In the genomic region with DNA sequence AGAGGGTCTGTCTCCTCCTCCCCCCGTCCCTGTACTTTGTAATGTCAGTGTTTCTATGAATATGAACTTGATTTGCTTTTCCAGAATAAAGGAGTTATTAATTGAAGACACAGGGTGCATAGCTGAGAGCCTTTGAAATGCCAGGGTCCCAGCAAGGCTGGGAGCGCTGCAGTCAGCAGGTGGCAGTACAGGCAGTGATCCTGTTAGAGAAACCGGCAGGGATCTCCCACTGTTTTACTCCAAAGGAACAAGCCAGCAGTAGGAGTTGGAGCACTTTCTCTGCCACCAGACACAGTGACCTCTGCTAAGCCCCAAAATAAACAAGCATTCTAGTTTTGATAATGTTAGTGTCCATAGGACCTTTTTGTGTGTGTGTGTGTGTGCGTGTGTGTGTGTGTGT, we compare ENCODE assay signal across 9 mouse cellular contexts. TPM values are rescaled to one million over a fixed set of nuclear protein-coding genes. Genes with fewer than 3 reads are reported as not detected.
DNase-seq lines count a peak whose midpoint lies in the region; ATAC-seq lines count a peak whose summit lies in the region.
"Had no signal": no experiment of that assay in that cellular context is flagged by ENCODE, and none has a peak within 500 bp of the region (broad histone marks: within the 10 kb centered on the region; RNA-seq: fewer than 3 reads in every experiment).

No protein-coding gene starts in this region.

- H3K27ac ChIP-seq in heart, embryonic 11.5 days (ENCODE audit: low read depth, low read length), result no peak overlapping the region
- no peak overlapping the region for H3K27ac ChIP-seq in neural tube, embryonic 11.5 days (ENCODE audit: low read depth, low read length)
- no peak overlapping the region for H3K27ac ChIP-seq in forebrain, embryonic 11.5 days (ENCODE audit: low read depth, low read length)
- H3K27ac ChIP-seq: liver, embryonic 15.5 days had no signal

- no peak overlapping the region for H3K9ac ChIP-seq in heart, embryonic 11.5 days (ENCODE audit: low read depth, low read length)
- no peak overlapping the region for H3K9ac ChIP-seq in neural tube, embryonic 11.5 days (ENCODE audit: low read length)
- H3K9ac ChIP-seq in forebrain, embryonic 11.5 days (ENCODE audit: low read length), result no peak overlapping the region
- H3K9ac ChIP-seq: liver, embryonic 15.5 days had no signal

- WGBS in heart, embryonic 11.5 days (ENCODE audit: insufficient replicate concordance), result 51% methylated on average over 4 of the region's 4 CpGs
- WGBS in neural tube, embryonic 11.5 days, result 50% methylated on average over 4 of the region's 4 CpGs
- 50% methylated on average over 4 of the region's 4 CpGs for WGBS in forebrain, embryonic 11.5 days

- no peak for ATAC-seq in heart, embryonic 11.5 days (replicated peaks; ENCODE audit: insufficient number of reproducible peaks, low FRiP score, low TSS enrichment)
- ATAC-seq in neural tube, embryonic 11.5 days (ENCODE audit: insufficient read depth, low FRiP score, low TSS enrichment), result no peak
- ATAC-seq in forebrain, embryonic 11.5 days (replicated peaks; ENCODE audit: low FRiP score), result no peak

- H3K4me2 ChIP-seq in heart, embryonic 11.5 days, result no peak overlapping the region
- no peak overlapping the region for H3K4me2 ChIP-seq in neural tube, embryonic 11.5 days (ENCODE audit: low read depth)
- no peak overlapping the region for H3K4me2 ChIP-seq in forebrain, embryonic 11.5 days (ENCODE audit: low read depth, low read length, severe bottlenecking)
- H3K4me2 ChIP-seq: liver, embryonic 15.5 days had no signal

- no peaks in the 10 kb centered on the region for H3K27me3 ChIP-seq in heart, embryonic 11.5 days (ENCODE audit: control insufficient read depth, insufficient read depth, low read length)
- no peaks in the 10 kb centered on the region for H3K27me3 ChIP-seq in neural tube, embryonic 11.5 days (ENCODE audit: control insufficient read depth, insufficient read depth, low read length)
- no peaks in the 10 kb centered on the region for H3K27me3 ChIP-seq in forebrain, embryonic 11.5 days (ENCODE audit: control insufficient read depth, insufficient read depth, low read length)
- H3K27me3 ChIP-seq: liver, embryonic 15.5 days had no signal

- no peak overlapping the region for H3K4me3 ChIP-seq in heart, embryonic 11.5 days (ENCODE audit: low read depth, low read length)
- H3K4me3 ChIP-seq in neural tube, embryonic 11.5 days (ENCODE audit: low read depth, low read length), result no peak overlapping the region
- H3K4me3 ChIP-seq in forebrain, embryonic 11.5 days (ENCODE audit: low read depth, low read length), result no peak overlapping the region
- H3K4me3 ChIP-seq: liver, embryonic 15.5 days had no signal

- DNase-seq in heart, postnatal 10 days, result peak; percentile 76 to 82
- peak; percentile 35 for DNase-seq in neural tube, embryonic 11.5 days (ENCODE audit: low spot score)
- no peak for DNase-seq in neural tube, embryonic 10.5 days (ENCODE audit: extremely low spot score, low spot score)
- DNase-seq in adrenal gland, postnatal 10 days, result peak; percentile 80
- peak; percentile 78 for DNase-seq in lung, postnatal 10 days
- no peak for DNase-seq in thymus, postnatal 10 days (ENCODE audit: low spot score in 2 of 2)
- no peak for DNase-seq in forebrain, embryonic 11.5 days (ENCODE audit: low spot score)

- H3K36me3 ChIP-seq in heart, embryonic 11.5 days (ENCODE audit: control insufficient read depth, insufficient read depth, low read length), result peaks cover 16% of the 10 kb centered on the region
- H3K36me3 ChIP-seq in neural tube, embryonic 11.5 days (ENCODE audit: control insufficient read depth, insufficient read depth, low read length), result peaks cover 7% of the 10 kb centered on the region; the same call in 1 of the 2 replicates
- peaks cover 5% of the 10 kb centered on the region; the same call in 1 of the 2 replicates for H3K36me3 ChIP-seq in forebrain, embryonic 11.5 days (ENCODE audit: control insufficient read depth, insufficient read depth, low read length)

- intact Hi-C loops in heart, postnatal 10 days (cut with DNase I), result loop anchor here (1.0 to 5.0 kb wide), 3 partner anchors 52 to 219 kb away; a partner anchor contains a TSS

- H3K4me1 ChIP-seq in heart, embryonic 11.5 days (ENCODE audit: control insufficient read depth, insufficient read depth, low read length), result no peaks in the 10 kb centered on the region
- no peaks in the 10 kb centered on the region for H3K4me1 ChIP-seq in neural tube, embryonic 11.5 days (ENCODE audit: control insufficient read depth, insufficient read depth, low read length)
- H3K4me1 ChIP-seq in forebrain, embryonic 11.5 days (replicated peaks; ENCODE audit: control insufficient read depth, insufficient read depth, low read length), result no peaks in the 10 kb centered on the region
- H3K4me1 ChIP-seq: liver, embryonic 15.5 days had no signal

- peaks cover 3% of the 10 kb centered on the region; the same call in 1 of the 2 replicates for H3K9me3 ChIP-seq in heart, embryonic 11.5 days (replicated peaks; ENCODE audit: control insufficient read depth, low read length)
- no peaks in the 10 kb centered on the region for H3K9me3 ChIP-seq in neural tube, embryonic 11.5 days (ENCODE audit: control insufficient read depth, low read length)
- peaks cover 3% of the 10 kb centered on the region for H3K9me3 ChIP-seq in forebrain, embryonic 11.5 days (ENCODE audit: control insufficient read depth, low read length)
- H3K9me3 ChIP-seq: liver, embryonic 15.5 days had no signal

RNA-seq across cellular contexts. Expression of a gene that starts 10.2 kb away (rescaled TPM):
- 1 to 10 TPM; 1.1 TPM for total RNA-seq in heart, postnatal 10 days (2021)
- 0.57 and 1.8 TPM in 2 replicates for polyA plus RNA-seq in heart, embryonic 11.5 days (2014; fragmentation: Nextera tagmentation; extraction: Ambion mirVana)
- 0.74 and 0.78 TPM in 2 replicates for polyA plus RNA-seq in neural tube, embryonic 11.5 days (2014; fragmentation: Nextera tagmentation; extraction: Ambion mirVana)
- total RNA-seq in adrenal gland, postnatal 10 days (2021), result 1 to 10 TPM; 1.2 to 3.7 TPM
- 1.1 and 1.2 TPM in 2 replicates for polyA plus RNA-seq in forebrain, embryonic 11.5 days (2014; fragmentation: Nextera tagmentation; extraction: Ambion mirVana)

RNA-seq across cellular contexts. Expression of a gene that starts 18.8 kb away (rescaled TPM):
- total RNA-seq in heart, postnatal 10 days (2021), result 10 to 100 TPM; 21.8 to 28.0 TPM
- 35.7 and 37.3 TPM in 2 replicates for polyA plus RNA-seq in heart, embryonic 11.5 days (2014; fragmentation: Nextera tagmentation; extraction: Ambion mirVana)
- 59.7 and 59.8 TPM in 2 replicates for polyA plus RNA-seq in neural tube, embryonic 11.5 days (2014; fragmentation: Nextera tagmentation; extraction: Ambion mirVana)
- 10 to 100 TPM; 21.8 to 24.7 TPM for total RNA-seq in adrenal gland, postnatal 10 days (2021)
- polyA plus RNA-seq in forebrain, embryonic 11.5 days (2014; fragmentation: Nextera tagmentation; extraction: Ambion mirVana), result 66.8 and 68.0 TPM in 2 replicates

RNA-seq across cellular contexts. Expression of a gene that starts 31.6 kb away (rescaled TPM):
- total RNA-seq in heart, postnatal 10 days (2021), result 10 to 100 TPM; 14.5 TPM
- polyA plus RNA-seq in heart, embryonic 11.5 days (2014; fragmentation: Nextera tagmentation; extraction: Ambion mirVana), result 28.1 and 28.3 TPM in 2 replicates
- 36.9 and 41.6 TPM in 2 replicates for polyA plus RNA-seq in neural tube, embryonic 11.5 days (2014; fragmentation: Nextera tagmentation; extraction: Ambion mirVana)
- 10 to 100 TPM; 16.5 to 18.7 TPM for total RNA-seq in adrenal gland, postnatal 10 days (2021)
- 45.4 and 50.1 TPM in 2 replicates for polyA plus RNA-seq in forebrain, embryonic 11.5 days (2014; fragmentation: Nextera tagmentation; extraction: Ambion mirVana)

RNA-seq across cellular contexts. Expression of a gene that starts 36.4 kb away (rescaled TPM):
- total RNA-seq in heart, postnatal 10 days (2021), result 10 to 100 TPM; 28.3 to 29.5 TPM
- polyA plus RNA-seq in heart, embryonic 11.5 days (2014; fragmentation: Nextera tagmentation; extraction: Ambion mirVana), result 72.0 and 81.8 TPM in 2 replicates
- 79.3 and 82.9 TPM in 2 replicates for polyA plus RNA-seq in neural tube, embryonic 11.5 days (2014; fragmentation: Nextera tagmentation; extraction: Ambion mirVana)
- total RNA-seq in adrenal gland, postnatal 10 days (2021), result 10 to 100 TPM; 35.3 to 43.3 TPM
- polyA plus RNA-seq in forebrain, embryonic 11.5 days (2014; fragmentation: Nextera tagmentation; extraction: Ambion mirVana), result 88.9 and 89.5 TPM in 2 replicates

Comparison
In these comparisons a context has a peak if more than half of its experiments do, and no peak if none do; other contexts are left out.
1. DNase-seq: peak in heart, postnatal 10 days (2 of 2), neural tube, embryonic 11.5 days (single experiment), adrenal gland, postnatal 10 days (single experiment) and lung, postnatal 10 days (single experiment); none in neural tube, embryonic 10.5 days (single experiment), thymus, postnatal 10 days (0 of 2) and forebrain, embryonic 11.5 days (single experiment).